Mouse (Mus musculus) heart, embryonic 15.5 days (tissue): ENCODE measurements around the gene Cnbd2. TPM values are rescaled to one million over a fixed set of nuclear protein-coding genes. Genes with fewer than 3 reads are reported as not detected.

Experiments used
- ATAC-seq: fragments of 200-750 bp; cut with Nextera tagmentation; replicated peaks from 2 replicates; pipeline ENCODE4 v1.8.0; 2017; ENCODE audit warnings: low read depth, moderate TSS enrichment; ENCODE audit not compliant: insufficient number of reproducible peaks, insufficient read depth, low FRiP score
- H3K27ac ChIP-seq: fragments of 300-500 bp; sonication (generic); 2 replicates; pipeline ENCODE4 v1.5.1; 2015; ENCODE audit warnings: mild to moderate bottlenecking, inconsistent platforms
- H3K27me3 ChIP-seq: fragments of 300-500 bp; sonication (generic); 2 replicates; pipeline ENCODE4 v1.6.1; 2015; ENCODE audit warnings: inconsistent platforms
- H3K36me3 ChIP-seq: fragments of 300-500 bp; sonication (generic); 2 replicates; pipeline ENCODE4 v1.6.1; 2015; ENCODE audit warnings: mild to moderate bottlenecking, inconsistent platforms
- H3K4me1 ChIP-seq: fragments of 300-500 bp; sonication (generic); replicated peaks from 2 replicates; pipeline ENCODE4 v1.6.1; 2015; ENCODE audit warnings: inconsistent platforms
- H3K4me2 ChIP-seq: fragments of 300-500 bp; sonication (generic); 2 replicates; pipeline ENCODE4 v1.6.1; 2015; ENCODE audit warnings: inconsistent platforms, mild to moderate bottlenecking, moderate library complexity
- H3K4me3 ChIP-seq: fragments of 300-500 bp; sonication (generic); 2 replicates; pipeline ENCODE4 v1.5.1; 2015; ENCODE audit warnings: mild to moderate bottlenecking, inconsistent platforms
- H3K9ac ChIP-seq: fragments of 300-500 bp; sonication (generic); 2 replicates; pipeline ENCODE4 v1.6.1; 2015; ENCODE audit warnings: mild to moderate bottlenecking, inconsistent platforms
- H3K9me3 ChIP-seq: fragments of 300-500 bp; sonication (generic); replicated peaks from 2 replicates; pipeline ENCODE4 v1.6.1; 2016; ENCODE audit warnings: inconsistent platforms
- WGBS: fragments of 180-500 bp; shearing (Covaris S2); methylation state at CpG from one replicate; pipeline ENCODE4 v1.1.7; 2015; ENCODE audit warnings: mixed read lengths; 5-methylcytosine and 5-hydroxymethylcytosine counted together
- polyA plus RNA-seq: library from polyadenylated mRNA; unstranded; fragments of >200 nt; fragmentation: Nextera tagmentation; extraction: Ambion mirVana; gene quantifications from 2 replicates; pipeline ENCODE4 v1.2.1, GENCODE M21; 2015

Cnbd2 gene
- polyA plus RNA-seq, 1 experiment from 2014 or later = 2.6 TPM

DNA sequence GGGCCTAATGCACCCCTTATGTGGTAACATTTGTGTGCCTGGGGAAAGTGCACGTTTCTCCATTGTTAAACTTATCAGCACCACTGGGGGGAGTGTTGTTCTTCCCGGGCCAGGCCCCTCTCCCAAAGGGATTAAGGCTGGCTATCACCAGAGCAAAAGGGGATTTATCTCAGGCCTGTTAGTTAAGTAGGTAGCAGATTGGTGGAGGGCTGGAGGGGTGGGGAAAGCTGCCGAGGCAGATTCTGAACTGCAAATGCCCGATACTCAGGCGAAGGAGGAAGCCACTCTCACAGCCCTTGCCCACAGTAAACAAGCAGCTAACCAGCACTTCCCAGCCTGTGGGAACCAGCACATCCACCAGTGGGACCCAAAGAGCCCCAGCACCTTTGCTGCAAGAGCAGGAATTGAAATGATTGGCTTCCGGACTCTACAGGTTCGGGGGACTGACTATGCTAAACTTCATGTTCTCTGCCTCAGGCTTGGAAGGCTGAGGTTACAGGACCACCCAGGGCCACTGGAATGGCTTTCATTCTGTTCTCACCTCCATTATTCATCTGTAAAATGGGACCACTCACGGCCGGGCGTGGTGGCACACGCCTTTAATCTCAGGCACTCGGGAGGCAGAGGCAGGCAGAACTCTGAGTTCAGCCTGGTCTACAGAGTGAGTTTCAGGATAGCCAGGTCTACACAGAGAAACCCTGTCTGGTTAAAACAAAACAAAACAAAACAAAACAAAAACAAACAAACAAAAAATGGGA, 32.9 kb downstream of the Cnbd2 start:
- peaks cover 7% of the 10 kb centered on the region for H3K4me1 ChIP-seq
- H3K9ac ChIP-seq = peak overlapping the region; percentile 21; the same call in 1 of the 2 replicates
- no peak overlapping the region for H3K27ac ChIP-seq
- H3K27me3 ChIP-seq = no peaks in the 10 kb centered on the region
- no peaks in the 10 kb centered on the region for H3K36me3 ChIP-seq
- no peak for ATAC-seq
- no peak overlapping the region for H3K4me3 ChIP-seq
- H3K9me3 ChIP-seq = no peaks in the 10 kb centered on the region
- 49% methylated on average over 12 of the region's 12 CpGs for WGBS
- peak overlapping the region; percentile 36 for H3K4me2 ChIP-seq

DNA sequence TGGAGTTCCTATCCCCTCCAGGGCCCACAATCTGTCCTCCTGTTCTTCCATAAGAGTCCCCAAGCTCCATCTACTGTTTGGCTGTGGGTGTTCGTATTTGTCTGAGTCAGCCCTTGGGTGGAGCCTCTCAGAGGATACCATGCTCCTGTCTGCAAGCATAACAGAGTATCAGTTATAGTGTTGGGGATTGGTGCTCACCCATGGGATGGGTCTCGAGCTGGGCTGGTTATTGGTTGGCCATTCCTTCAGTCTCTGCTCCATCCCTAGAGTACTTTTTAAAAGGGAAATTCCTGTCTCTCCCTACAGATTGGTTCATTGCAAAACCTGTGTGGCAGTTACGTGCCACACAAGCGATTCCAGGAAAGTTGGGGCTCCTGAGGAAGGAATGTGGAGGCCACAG, 36.7 kb downstream of the Cnbd2 start:
- Histone ChIP-seq H3K4me2 (no peak overlapping the region), H3K9me3 (no peaks in the 10 kb centered on the region), H3K9ac (no peak overlapping the region), H3K27me3 (no peaks in the 10 kb centered on the region), H3K4me3 (no peak overlapping the region), H3K36me3 (no peaks in the 10 kb centered on the region), H3K4me1 (peaks cover 7% of the 10 kb centered on the region), H3K27ac (no peak overlapping the region)
- WGBS = 73% methylated on average over 4 of the region's 4 CpGs
- no peak for ATAC-seq

DNA sequence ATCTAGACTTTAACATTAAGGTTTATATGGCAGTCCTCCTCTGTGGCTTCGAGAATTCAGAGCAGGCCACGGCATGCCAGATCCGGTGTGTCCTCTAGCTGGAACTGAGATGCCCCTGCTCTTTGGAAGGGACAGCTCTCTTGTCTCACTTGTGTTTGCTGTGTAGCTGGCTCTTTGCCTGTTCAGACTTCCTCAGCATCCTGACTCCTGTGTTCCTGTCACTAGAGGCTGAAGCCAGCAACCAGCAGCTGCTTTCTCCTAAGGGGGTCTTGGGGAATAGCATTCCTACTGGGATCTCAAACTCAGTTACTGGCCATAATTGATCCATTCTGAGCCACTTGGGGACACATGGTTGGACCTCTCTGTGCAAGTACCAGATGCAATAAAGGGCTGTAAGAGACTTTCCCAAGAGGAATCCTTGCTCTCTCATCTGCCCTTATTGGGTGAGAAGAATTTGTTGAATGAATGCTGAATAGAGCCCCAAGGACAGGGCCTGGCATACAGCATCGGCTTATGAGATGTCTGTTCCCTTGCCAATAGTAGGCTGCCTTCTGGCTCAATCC, 37.3 kb downstream of the Cnbd2 start:
- H3K27ac ChIP-seq = no peak overlapping the region
- no peak overlapping the region for H3K4me2 ChIP-seq
- 69% methylated on average over 4 of the region's 4 CpGs for WGBS
- no peaks in the 10 kb centered on the region for H3K36me3 ChIP-seq
- no peaks in the 10 kb centered on the region for H3K27me3 ChIP-seq
- no peak overlapping the region for H3K9ac ChIP-seq
- H3K9me3 ChIP-seq = no peaks in the 10 kb centered on the region
- H3K4me3 ChIP-seq = no peak overlapping the region
- peaks cover 7% of the 10 kb centered on the region for H3K4me1 ChIP-seq
- no peak for ATAC-seq

DNA sequence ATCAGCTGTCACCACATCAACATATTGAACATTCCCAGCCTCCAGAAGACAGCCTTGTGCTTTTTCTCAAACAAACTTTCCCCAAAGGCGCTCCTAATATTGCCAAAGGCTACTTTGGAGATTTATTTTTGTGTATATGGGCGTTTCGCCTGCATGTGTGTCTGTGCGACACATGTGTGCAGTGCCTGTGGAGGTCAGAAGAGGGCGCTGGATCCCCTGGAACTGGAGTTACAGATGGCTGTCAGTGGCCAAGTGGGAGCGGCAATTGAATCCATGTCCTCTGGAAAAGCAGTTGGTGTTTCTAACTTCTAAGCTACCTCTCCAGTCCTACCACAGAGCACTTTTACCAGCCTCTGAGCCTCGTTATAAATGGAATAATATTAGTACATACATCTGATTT, 39.1 kb downstream of the Cnbd2 start:
- Histone ChIP-seq H3K27me3 (no peaks in the 10 kb centered on the region), H3K4me1 (no peaks in the 10 kb centered on the region), H3K27ac (no peak overlapping the region), H3K36me3 (no peaks in the 10 kb centered on the region), H3K4me2 (no peak overlapping the region), H3K4me3 (no peak overlapping the region), H3K9ac (no peak overlapping the region), H3K9me3 (no peaks in the 10 kb centered on the region)
- no peak for ATAC-seq
- WGBS = 82% methylated on average over 7 of the region's 7 CpGs

DNA sequence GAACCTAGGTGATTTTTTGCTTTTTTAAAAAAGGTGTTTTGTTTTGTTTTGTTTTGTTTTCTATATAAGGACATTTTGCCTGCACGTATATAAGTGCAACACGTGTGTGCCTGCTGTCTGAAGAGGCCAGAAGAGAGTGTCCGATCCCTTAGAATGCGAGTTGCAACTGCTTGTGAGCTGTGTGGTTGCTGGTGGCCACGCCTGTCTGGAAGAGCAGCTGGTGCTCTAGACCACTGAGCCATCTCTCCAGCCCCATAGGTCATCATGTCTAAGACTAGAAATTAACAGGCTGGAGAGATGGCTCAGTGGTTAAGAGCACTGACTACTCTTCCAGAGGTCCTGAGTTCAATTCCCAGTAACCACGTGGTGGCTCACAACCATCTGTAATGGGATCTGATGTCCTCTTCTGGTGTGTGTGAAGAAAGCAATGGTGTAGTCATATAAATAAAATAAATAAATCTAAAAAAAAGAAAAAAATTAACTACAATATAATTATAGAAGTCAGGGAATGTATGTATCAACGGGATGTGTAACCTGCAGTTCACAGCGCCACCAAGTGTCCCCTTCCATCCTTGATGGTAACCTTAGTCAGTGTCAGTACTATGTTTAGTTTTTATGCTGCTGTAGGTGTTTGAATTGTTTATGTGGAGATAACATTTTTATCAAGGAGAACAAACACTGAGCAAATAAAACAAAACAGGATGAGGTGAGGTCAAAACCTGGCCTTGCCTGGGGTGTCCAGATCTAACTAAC, 40.5 kb downstream of the Cnbd2 start:
- Histone ChIP-seq H3K4me1 (no peaks in the 10 kb centered on the region), H3K27me3 (no peaks in the 10 kb centered on the region), H3K4me2 (no peak overlapping the region), H3K36me3 (no peaks in the 10 kb centered on the region), H3K9me3 (no peaks in the 10 kb centered on the region), H3K9ac (no peak overlapping the region), H3K4me3 (no peak overlapping the region), H3K27ac (no peak overlapping the region)
- 80% methylated on average over 8 of the region's 8 CpGs for WGBS
- no peak for ATAC-seq

DNA sequence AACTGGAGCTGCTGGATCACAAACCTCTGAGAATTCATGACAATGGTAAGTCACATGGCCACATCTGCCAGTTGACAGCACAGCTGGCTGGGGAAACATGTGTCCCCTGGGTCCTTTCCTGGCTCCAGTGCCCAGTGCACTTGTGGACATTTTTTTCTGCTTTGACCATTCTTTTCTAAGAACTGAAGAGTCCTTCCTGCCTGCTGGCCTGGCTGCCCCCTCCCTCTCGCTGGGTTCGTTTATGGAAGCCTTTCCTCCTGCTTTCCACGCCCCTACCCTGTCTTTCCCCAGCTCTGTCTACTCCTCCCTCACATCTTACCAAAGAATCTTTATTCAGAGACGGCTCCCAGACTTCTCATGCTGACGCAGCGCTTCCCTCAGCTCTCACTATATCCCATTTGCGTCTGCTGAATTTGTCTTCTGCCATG, 41.2 kb downstream of the Cnbd2 start:
- H3K27me3 ChIP-seq = no peaks in the 10 kb centered on the region
- H3K4me2 ChIP-seq = no peak overlapping the region
- no peak overlapping the region for H3K27ac ChIP-seq
- no peak overlapping the region for H3K9ac ChIP-seq
- no peak for ATAC-seq
- 33% methylated on average over 7 of the region's 7 CpGs for WGBS
- no peaks in the 10 kb centered on the region for H3K4me1 ChIP-seq
- no peaks in the 10 kb centered on the region for H3K36me3 ChIP-seq
- H3K9me3 ChIP-seq = no peaks in the 10 kb centered on the region
- no peak overlapping the region for H3K4me3 ChIP-seq

DNA sequence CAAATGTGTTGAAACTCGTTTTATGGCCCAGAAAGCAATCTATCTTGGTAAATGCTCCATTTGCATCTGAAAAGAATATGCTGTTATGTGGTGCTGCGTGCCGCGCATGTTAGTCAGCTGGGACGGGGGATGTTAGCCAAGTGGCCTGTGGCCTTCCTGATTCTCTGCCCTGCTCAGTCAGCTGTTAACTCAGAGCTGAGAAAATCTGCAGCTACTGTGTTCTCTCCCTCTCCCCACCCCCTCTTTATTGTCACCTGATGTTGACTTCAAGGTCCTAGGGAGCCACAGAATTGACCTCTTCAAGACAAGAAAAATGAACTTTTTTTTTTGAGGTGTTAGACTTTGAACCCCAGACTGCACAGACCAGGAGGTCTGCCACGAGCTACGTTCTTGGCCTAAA, 43.9 kb downstream of the Cnbd2 start:
- no peak overlapping the region for H3K4me3 ChIP-seq
- no peak for ATAC-seq
- H3K27ac ChIP-seq = no peak overlapping the region
- 78% methylated on average over 7 of the region's 7 CpGs for WGBS
- H3K27me3 ChIP-seq = no peaks in the 10 kb centered on the region
- no peaks in the 10 kb centered on the region for H3K4me1 ChIP-seq
- H3K4me2 ChIP-seq = no peak overlapping the region
- H3K9ac ChIP-seq = no peak overlapping the region
- H3K9me3 ChIP-seq = no peaks in the 10 kb centered on the region
- no peaks in the 10 kb centered on the region for H3K36me3 ChIP-seq

DNA sequence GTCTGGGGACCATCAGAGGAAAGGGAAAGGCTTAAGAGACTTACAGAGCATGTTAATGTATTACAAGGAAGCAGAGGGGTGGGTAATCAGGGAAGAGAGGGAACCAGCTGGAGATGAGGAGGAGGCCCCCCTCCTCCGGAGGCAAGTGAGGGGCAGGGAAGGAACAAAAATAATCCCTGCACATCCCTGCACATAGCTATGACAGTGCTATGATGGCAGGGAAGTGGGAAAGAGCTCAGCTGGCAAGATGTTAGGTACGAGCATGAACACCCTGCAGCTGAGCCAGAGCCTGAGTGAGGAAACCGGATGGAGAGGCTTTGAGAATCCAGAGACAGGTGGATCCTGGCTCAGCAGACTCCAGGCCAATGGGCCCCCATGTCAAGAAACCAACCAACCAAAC, 56.4 kb downstream of the Cnbd2 start:
- no peak for ATAC-seq
- Histone ChIP-seq H3K4me1 (no peaks in the 10 kb centered on the region), H3K4me2 (no peak overlapping the region), H3K4me3 (no peak overlapping the region), H3K9ac (no peak overlapping the region), H3K27me3 (no peaks in the 10 kb centered on the region), H3K36me3 (no peaks in the 10 kb centered on the region), H3K9me3 (no peaks in the 10 kb centered on the region), H3K27ac (no peak overlapping the region)
- WGBS = 62% methylated on average over 3 of the region's 3 CpGs

DNA sequence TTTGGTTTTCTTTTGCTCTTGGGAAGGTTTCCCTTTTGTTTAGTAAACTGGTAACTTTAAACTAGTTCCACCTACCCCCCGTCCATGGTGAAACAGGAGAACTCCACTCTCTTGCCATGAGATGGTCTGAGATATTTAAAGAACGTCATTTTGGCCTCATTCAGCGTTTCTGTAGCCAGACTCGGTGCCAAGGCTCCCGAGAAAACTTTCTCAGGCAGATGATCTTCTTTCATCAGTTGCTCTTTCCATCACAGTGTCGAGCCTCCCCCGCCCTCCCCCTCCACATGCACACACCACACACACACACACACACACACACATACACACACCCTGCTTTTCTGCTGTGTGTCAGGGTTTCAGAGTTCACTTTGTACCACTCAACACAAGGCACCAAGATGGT, 58.8 kb downstream of the Cnbd2 start:
- no peak for ATAC-seq
- H3K9ac ChIP-seq = no peak overlapping the region
- H3K27me3 ChIP-seq = no peaks in the 10 kb centered on the region
- H3K4me1 ChIP-seq = no peaks in the 10 kb centered on the region
- H3K9me3 ChIP-seq = no peaks in the 10 kb centered on the region
- no peak overlapping the region for H3K4me3 ChIP-seq
- no peaks in the 10 kb centered on the region for H3K36me3 ChIP-seq
- H3K27ac ChIP-seq = no peak overlapping the region
- no peak overlapping the region for H3K4me2 ChIP-seq
- 67% methylated on average over 7 of the region's 7 CpGs for WGBS

DNA sequence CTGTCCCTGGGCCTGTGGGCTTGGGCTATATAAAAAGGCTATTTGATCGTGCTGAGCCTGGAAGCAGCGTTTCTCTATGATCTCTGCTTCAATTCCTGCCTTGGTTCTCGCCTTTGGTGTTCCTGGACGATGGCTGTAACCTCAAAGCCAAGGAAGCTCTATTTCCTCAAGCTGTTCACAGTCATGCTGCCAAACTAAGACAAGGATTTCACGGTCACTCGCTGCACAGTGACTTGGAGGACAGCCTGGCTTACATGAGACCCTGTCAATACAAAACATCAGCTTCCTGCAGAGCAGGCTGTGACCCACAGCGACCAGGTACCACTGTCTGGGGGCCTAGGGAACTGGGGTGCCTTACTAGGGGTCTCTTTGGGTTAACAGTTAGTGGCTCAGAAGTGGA, 64.9 kb downstream of the Cnbd2 start:
- no peak for ATAC-seq
- Histone ChIP-seq H3K4me3 (no peak overlapping the region), H3K4me2 (no peak overlapping the region), H3K27me3 (no peaks in the 10 kb centered on the region), H3K36me3 (no peaks in the 10 kb centered on the region), H3K9me3 (no peaks in the 10 kb centered on the region), H3K4me1 (no peaks in the 10 kb centered on the region), H3K9ac (no peak overlapping the region), H3K27ac (no peak overlapping the region)
- WGBS = 71% methylated on average over 7 of the region's 7 CpGs

DNA sequence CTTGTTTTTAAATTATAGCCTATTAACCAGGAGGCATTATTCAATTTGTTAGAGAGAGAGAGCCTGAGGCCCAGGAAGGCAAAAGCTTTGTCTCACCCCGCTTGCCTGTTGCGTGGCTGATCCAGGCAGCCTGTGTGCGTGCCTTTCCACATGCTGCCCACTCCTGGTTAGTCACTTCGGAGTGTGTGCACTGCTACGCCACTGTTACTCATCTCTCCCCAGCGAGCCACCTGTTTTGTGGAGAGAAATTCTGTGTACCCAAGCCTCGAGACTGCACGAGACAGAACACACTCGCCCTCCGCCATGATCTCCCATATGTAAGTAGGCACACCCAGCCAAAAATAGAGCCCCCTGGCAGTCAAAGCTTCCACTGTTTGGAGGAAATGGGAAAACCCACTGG, 67.8 kb downstream of the Cnbd2 start:
- Histone ChIP-seq H3K9me3 (no peaks in the 10 kb centered on the region), H3K4me1 (no peaks in the 10 kb centered on the region), H3K36me3 (no peaks in the 10 kb centered on the region), H3K4me2 (no peak overlapping the region), H3K27ac (no peak overlapping the region), H3K4me3 (no peak overlapping the region), H3K9ac (no peak overlapping the region), H3K27me3 (no peaks in the 10 kb centered on the region)
- WGBS = 87% methylated on average over 10 of the region's 10 CpGs
- ATAC-seq = no peak; the same call in 1 of the 2 replicates
